Mouse (Mus musculus) CH12.LX (cell line): ENCODE results near the gene Cxcr2. TPM values are rescaled to one million over a fixed set of nuclear protein-coding genes. Genes with fewer than 3 reads are reported as not detected.

Source experiments
- DNase-seq: peaks from one replicate; pipeline ENCODE4 v3.0.0-alpha.2; 2013; ENCODE audit errors: extremely low read depth
- H3K27ac ChIP-seq: 2 replicates; pipeline ENCODE4 v1.5.1; 2012; ENCODE audit warnings: low read depth, mild to moderate bottlenecking, control low read depth, moderate library complexity; ENCODE audit not compliant: insufficient read depth
- H3K27me3 ChIP-seq: replicated peaks from 2 replicates; pipeline ENCODE3; 2012; ENCODE audit warnings: inconsistent platforms
- H3K36me3 ChIP-seq, 2 experiments: replicated peaks in 1 of 2; 2 replicates each; pipeline versions ENCODE3 to v1.6.1; 2012; ENCODE audit warnings: inconsistent platforms in 1 of 2, low read length in 1 of 2, mild to moderate bottlenecking in 1 of 2, mixed read lengths in 1 of 2, moderate library complexity in 1 of 2; ENCODE audit not compliant: control insufficient read depth in 1 of 2, insufficient read depth in 1 of 2
- H3K4me1 ChIP-seq, 2 experiments: 2 replicates each; pipeline ENCODE4 v1.6.1; 2012; ENCODE audit warnings: inconsistent platforms in 1 of 2, moderate library complexity in 1 of 2; ENCODE audit not compliant: insufficient read depth in 2 of 2, control insufficient read depth in 1 of 2
- H3K4me2 ChIP-seq: 2 replicates; pipeline ENCODE4 v1.6.1; 2012; ENCODE audit warnings: low read depth, mild to moderate bottlenecking, control low read depth; ENCODE audit not compliant: poor library complexity, insufficient read depth, severe bottlenecking
- H3K4me3 ChIP-seq, 3 experiments: fragments of 150-350 bp in 1 of 3; sonication (generic) in 1 of 3; replicated peaks in 1 of 3; 2 replicates each; pipeline versions ENCODE3 to v1.5.1; 2011 to 2012; ENCODE audit warnings: low read depth in 2 of 3, low read length in 2 of 3, mild to moderate bottlenecking in 2 of 3, moderate library complexity in 2 of 3, control low read depth in 1 of 3, improper control_type of control experiment in 1 of 3, inconsistent platforms in 1 of 3, mixed read lengths in 1 of 3; ENCODE audit not compliant: poor library complexity in 1 of 3
- H3K79me2 ChIP-seq: replicated peaks from 2 replicates; pipeline ENCODE4 v1.6.1; 2012; ENCODE audit warnings: mild to moderate bottlenecking, moderate library complexity; ENCODE audit not compliant: control insufficient read depth, poor library complexity, insufficient read depth, severe bottlenecking; ENCODE audit errors: extremely low read depth
- H3K9ac ChIP-seq: 2 replicates; pipeline ENCODE4 v1.6.1; 2012; ENCODE audit warnings: low read depth, mild to moderate bottlenecking, control low read depth, moderate library complexity; ENCODE audit not compliant: insufficient read depth
- H3K9me3 ChIP-seq: replicated peaks from 2 replicates; pipeline ENCODE3; 2012; ENCODE audit warnings: low read length, inconsistent platforms, mixed read lengths
- BHLHE40 ChIP-seq: IDR thresholded peaks from 2 replicates; pipeline ENCODE4 v1.6.1; 2011; ENCODE audit warnings: mild to moderate bottlenecking, low read depth, low read length, improper control_type of control experiment
- CHD1 ChIP-seq: IDR thresholded peaks from 2 replicates; pipeline ENCODE4 v1.6.1; 2012; ENCODE audit warnings: low read depth, low read length, improper control_type of control experiment, inconsistent platforms
- CHD2 ChIP-seq: IDR thresholded peaks from 2 replicates; pipeline ENCODE4 v1.6.1; 2011; ENCODE audit warnings: low read length, improper control_type of control experiment
- E2F4 ChIP-seq: IDR thresholded peaks from 2 replicates; pipeline ENCODE4 v1.6.1; 2011; ENCODE audit warnings: low read depth, low read length, improper control_type of control experiment; ENCODE audit not compliant: insufficient replicate concordance
- EP300 ChIP-seq: IDR thresholded peaks from 2 replicates; pipeline ENCODE4 v1.6.1; 2011; ENCODE audit warnings: low read length, improper control_type of control experiment
- ETS1 ChIP-seq: conservative IDR thresholded peaks from 2 replicates; pipeline ENCODE4 v1.6.1; 2012; ENCODE audit warnings: low read depth, mild to moderate bottlenecking, inconsistent platforms, low read length, improper control_type of control experiment, moderate library complexity
- HCFC1 ChIP-seq: IDR thresholded peaks from 2 replicates; pipeline ENCODE4 v1.6.1; 2012; ENCODE audit warnings: low read depth, mild to moderate bottlenecking, inconsistent platforms, low read length, improper control_type of control experiment
- MAX ChIP-seq: IDR thresholded peaks from 2 replicates; pipeline ENCODE4 v1.6.1; 2011; ENCODE audit warnings: low read length, improper control_type of control experiment
- MXI1 ChIP-seq: IDR thresholded peaks from 2 replicates; pipeline ENCODE4 v1.6.1; 2011; ENCODE audit warnings: mild to moderate bottlenecking, low read depth, low read length, improper control_type of control experiment
- MYC ChIP-seq: IDR thresholded peaks from 2 replicates; pipeline ENCODE4 v1.6.1; 2011; ENCODE audit warnings: low read depth, mild to moderate bottlenecking, improper control_type of control experiment, low read length
- NELFE ChIP-seq: IDR thresholded peaks from 2 replicates; pipeline ENCODE4 v1.6.1; 2011; ENCODE audit warnings: low read depth, low read length, improper control_type of control experiment
- NRF1 ChIP-seq: IDR thresholded peaks from 2 replicates; pipeline ENCODE4 v1.6.1; 2014; ENCODE audit warnings: low read depth, mild to moderate bottlenecking, inconsistent platforms, low read length, improper control_type of control experiment, moderate library complexity
- PAX5 ChIP-seq: IDR thresholded peaks from 2 replicates; pipeline ENCODE4 v1.6.1; 2012; ENCODE audit warnings: low read length, inconsistent platforms, mixed read lengths
- SIN3A ChIP-seq: IDR thresholded peaks from 2 replicates; pipeline ENCODE4 v1.6.1; 2012; ENCODE audit warnings: low read length, improper control_type of control experiment, inconsistent platforms
- UBTF ChIP-seq: IDR thresholded peaks from 2 replicates; pipeline ENCODE4 v1.6.1; 2012; ENCODE audit warnings: low read depth, mild to moderate bottlenecking, inconsistent platforms, low read length, improper control_type of control experiment, moderate library complexity
- USF1 ChIP-seq: IDR thresholded peaks from 2 replicates; pipeline ENCODE4 v1.6.1; 2014; ENCODE audit warnings: low read depth, mild to moderate bottlenecking, inconsistent platforms, low read length, improper control_type of control experiment
- ZC3H11A ChIP-seq: IDR thresholded peaks from 2 replicates; pipeline ENCODE4 v1.6.1; 2012; ENCODE audit warnings: low read depth, mild to moderate bottlenecking, inconsistent platforms, low read length, improper control_type of control experiment
- ZNF384 ChIP-seq: IDR thresholded peaks from 2 replicates; pipeline ENCODE4 v1.6.1; 2012; ENCODE audit warnings: low read depth, low read length, improper control_type of control experiment, inconsistent platforms
- dilution Hi-C: fragments of 300-500 bp; cut with MboI; formaldehyde crosslinking; loops from 2 replicates; pipeline ENCODE4 v1.14.3; 2020; ENCODE audit warnings: low sequenced_read_pairs; ENCODE audit not compliant: extremely low pct_unique_long_range_greater_than_20kb, extremely low pct_ligation_motif_present
- in situ Hi-C: fragments of 300-500 bp; cut with MboI; formaldehyde crosslinking; loops from 3 replicates; pipeline ENCODE4 v1.14.3; 2019; ENCODE audit warnings: low sequenced_read_pairs, low pct_ligation_motif_present, low pct_unique_long_range_greater_than_20kb, mixed read lengths
- polyA plus RNA-seq: library from polyadenylated mRNA; unstranded; fragments of >175 nt; gene quantifications from 2 replicates; pipeline ENCODE4 v1.2.1, GENCODE M21; 2012; ENCODE audit warnings: low read depth; ENCODE audit not compliant: insufficient read length
- total RNA-seq, 2 experiments: library from RNA; depleted of rRNA; stranded (reverse); fragments of 300-350 nt in 1 of 2; fragments of >200 nt in 1 of 2; gene quantifications; 2 replicates each; pipeline ENCODE4 v1.2.3; 2012 to 2014

Cxcr2 gene
- total and polyA plus RNA-seq, 3 experiments = 0.10 to 0.17 TPM; not detected in 1

DNA sequence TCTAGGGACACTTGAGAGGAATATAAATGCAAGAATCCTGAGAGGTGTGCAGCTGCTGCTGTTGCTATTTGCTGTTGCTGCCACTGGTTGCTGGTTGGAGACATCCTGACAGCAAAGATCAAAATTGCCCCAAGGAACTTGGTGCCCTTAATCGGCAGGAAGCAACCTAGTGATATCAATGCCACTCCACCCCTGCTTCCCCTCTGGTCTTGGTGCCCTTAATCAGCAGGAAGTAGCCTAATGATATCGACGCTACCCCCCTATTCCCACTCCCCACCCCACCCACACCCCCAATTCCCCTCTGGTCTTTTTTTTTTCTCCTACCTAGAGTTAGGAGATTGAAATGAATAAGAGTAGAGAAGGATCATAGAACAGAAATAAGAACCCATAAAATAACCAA, 18.9 kb downstream of the Cxcr2 start:
- no peak overlapping the region for H3K4me2 ChIP-seq
- no peak for DNase-seq
- peaks cover 23% of the 10 kb centered on the region for H3K27me3 ChIP-seq
- no peaks in the 10 kb centered on the region for H3K9me3 ChIP-seq
- H3K4me1 ChIP-seq = no peaks in the 10 kb centered on the region
- no peak overlapping the region for H3K9ac ChIP-seq
- TF ChIP-seq PAX5 (no peak), ZC3H11A (no peak), HCFC1 (no peak), CHD2 (no peak), CHD1 (no peak), USF1 (no peak), UBTF (no peak)
- no peak overlapping the region for H3K4me3 ChIP-seq
- in situ Hi-C loops (no loop called here), dilution Hi-C loops (no loop called here)
- H3K27ac ChIP-seq = no peak overlapping the region
- no peaks in the 10 kb centered on the region for H3K36me3 ChIP-seq
- H3K79me2 ChIP-seq = no peaks in the 10 kb centered on the region

DNA sequence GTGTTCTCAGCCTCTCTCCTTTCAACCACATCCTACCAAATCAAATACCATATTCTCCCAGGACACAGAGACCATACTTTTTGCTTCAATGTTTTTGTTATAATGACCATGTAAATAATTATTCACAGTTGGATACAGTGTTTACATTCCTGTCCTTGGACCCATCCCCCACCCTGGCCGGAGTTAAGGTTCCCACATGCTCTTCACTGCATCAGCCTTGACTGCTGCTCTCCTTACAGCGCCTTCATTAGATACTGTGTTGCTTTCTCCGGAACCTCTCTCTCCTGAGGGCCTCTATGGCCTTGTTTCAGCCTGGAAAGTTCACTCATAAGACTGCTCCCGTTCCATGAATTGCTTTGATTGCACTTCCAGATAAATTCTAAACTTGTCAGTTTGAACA, 21.9 kb downstream of the Cxcr2 start:
- TF ChIP-seq MYC = no peak
- TF ChIP-seq HCFC1 = no peak
- no peak for TF ChIP-seq SIN3A
- TF ChIP-seq ZC3H11A = no peak
- TF ChIP-seq NELFE = no peak
- no peak for TF ChIP-seq ETS1
- no peak for TF ChIP-seq EP300
- TF ChIP-seq ZNF384 = no peak
- no peak for TF ChIP-seq E2F4
- no peak for TF ChIP-seq UBTF
- TF ChIP-seq MXI1 = no peak
- no peak for TF ChIP-seq BHLHE40
- no peak for TF ChIP-seq MAX
- no peak for TF ChIP-seq NRF1
- no peak overlapping the region for H3K4me2 ChIP-seq

More for the DNA sequence above, 21.9 kb downstream of the Cxcr2 start:
- no peak overlapping the region for H3K9ac ChIP-seq
- no peaks in the 10 kb centered on the region for H3K9me3 ChIP-seq
- H3K27me3 ChIP-seq = peaks cover 12% of the 10 kb centered on the region
- dilution Hi-C loops = no loop called here
- no peak for DNase-seq
- H3K27ac ChIP-seq = no peak overlapping the region
- H3K36me3 ChIP-seq = no peaks in the 10 kb centered on the region
- no peaks in the 10 kb centered on the region for H3K4me1 ChIP-seq
- no peak overlapping the region for H3K4me3 ChIP-seq
- in situ Hi-C loops = no loop called here
- no peaks in the 10 kb centered on the region for H3K79me2 ChIP-seq
